Mouse (Mus musculus) ES-E14 (cell line): ENCODE data around the gene Lcp2. TPM values are rescaled to one million over a fixed set of nuclear protein-coding genes. Genes with fewer than 3 reads are reported as not detected.

ENCODE experiments used
- DNase-seq: peaks from one replicate; pipeline ENCODE4 v3.0.0-alpha.2; 2013; ENCODE audit warnings: low read depth, low spot score
- H3K27ac ChIP-seq: 2 replicates; pipeline ENCODE4 v1.5.1; 2012; ENCODE audit warnings: low read depth, mild to moderate bottlenecking, low read length, moderate library complexity, mixed read lengths; ENCODE audit not compliant: poor library complexity, insufficient read depth, severe bottlenecking
- H3K36me3 ChIP-seq: 2 replicates; pipeline ENCODE4 v1.6.1; 2012; ENCODE audit warnings: mild to moderate bottlenecking, low read length, moderate library complexity, mixed read lengths; ENCODE audit not compliant: control insufficient read depth, poor library complexity, insufficient read depth, severe bottlenecking
- H3K4me1 ChIP-seq, 2 experiments: fragments of 150-350 bp in 1 of 2; sonication (generic) in 1 of 2; 2 replicates each; pipeline ENCODE4 v1.6.1; 2012; ENCODE audit warnings: low read length in 2 of 2, mild to moderate bottlenecking in 1 of 2, mixed read lengths in 1 of 2; ENCODE audit not compliant: control insufficient read depth in 2 of 2, insufficient read depth in 2 of 2, poor library complexity in 1 of 2
- H3K4me3 ChIP-seq, 2 experiments: fragments of 150-350 bp in 1 of 2; sonication (generic) in 1 of 2; 2 replicates each; pipeline ENCODE4 v1.5.1; 2012; ENCODE audit warnings: low read length in 2 of 2, low read depth in 1 of 2, mild to moderate bottlenecking in 1 of 2, mixed read lengths in 1 of 2; ENCODE audit not compliant: insufficient read depth in 1 of 2, poor library complexity in 1 of 2, severe bottlenecking in 1 of 2
- H3K9ac ChIP-seq: 2 replicates; pipeline ENCODE4 v1.6.1; 2012; ENCODE audit warnings: low read depth, mild to moderate bottlenecking, low read length, mixed read lengths; ENCODE audit not compliant: poor library complexity, insufficient read depth, severe bottlenecking
- H3K9me3 ChIP-seq: fragments of 150-350 bp; sonication (generic); 2 replicates; pipeline ENCODE4 v1.6.1; 2012; ENCODE audit warnings: low read depth, mild to moderate bottlenecking, low read length; ENCODE audit not compliant: control insufficient read depth, insufficient read depth
- CHD2 ChIP-seq: IDR thresholded peaks from 2 replicates; pipeline ENCODE4 v1.6.1; 2014; ENCODE audit warnings: mild to moderate bottlenecking, low read depth, low read length, inconsistent platforms
- HCFC1 ChIP-seq: IDR thresholded peaks from 2 replicates; pipeline ENCODE4 v1.6.1; 2012; ENCODE audit warnings: low read length, inconsistent platforms, borderline replicate concordance; ENCODE audit not compliant: insufficient read depth
- MAFK ChIP-seq: IDR thresholded peaks from 2 replicates; pipeline ENCODE4 v1.6.1; 2014; ENCODE audit warnings: mild to moderate bottlenecking, low read depth, low read length, inconsistent platforms; ENCODE audit not compliant: insufficient read depth
- ZC3H11A ChIP-seq: IDR thresholded peaks from 2 replicates; pipeline ENCODE4 v1.6.1; 2012; ENCODE audit warnings: low read depth, mild to moderate bottlenecking, inconsistent platforms, low read length, borderline replicate concordance
- ZNF384 ChIP-seq: IDR thresholded peaks from 2 replicates; pipeline ENCODE4 v1.6.1; 2012; ENCODE audit warnings: low read depth, low read length, inconsistent platforms
- in situ Hi-C, 2 experiments: fragments of 600-800 bp; cut with MboI; formaldehyde crosslinking; loops; one replicate each; pipeline ENCODE4 v1.15.1; 2025; ENCODE audit warnings: low sequenced_read_pairs in 2 of 2, inconsistent platforms in 1 of 2; ENCODE audit not compliant: unreplicated experiment in 2 of 2
- total RNA-seq: library from RNA; depleted of rRNA; stranded (reverse); fragments of 300-350 nt; gene quantifications from 2 replicates; pipeline ENCODE4 v1.2.3, GENCODE M21; 2012

Gene Lcp2
- total RNA-seq, 1 experiment, result 0.09 TPM

GRCm38 (mm10) chr11:34058960-34059359, 12.2 kb downstream of the Lcp2 start:
- DNase-seq, result no peak
- H3K9me3 ChIP-seq, result no peaks in the 10 kb centered on the region
- H3K27ac ChIP-seq, result no peak overlapping the region
- H3K36me3 ChIP-seq, result no peaks in the 10 kb centered on the region
- in situ Hi-C loops, result no loop called here
- no peak overlapping the region for H3K9ac ChIP-seq
- no peak overlapping the region for H3K4me3 ChIP-seq
- peaks cover 0 to 3% of the 10 kb centered on the region in 2 experiments; a peak in 1 of 4 replicates for H3K4me1 ChIP-seq
- TF ChIP-seq CHD2 (no peak), ZC3H11A (no peak), HCFC1 (no peak), ZNF384 (no peak), MAFK (no peak)

GRCm38 (mm10) chr11:34061740-34062139, 15.0 kb downstream of the Lcp2 start:
- no peaks in the 10 kb centered on the region for H3K9me3 ChIP-seq
- no peak overlapping the region for H3K27ac ChIP-seq
- in situ Hi-C loops, result no loop called here

DNA sequence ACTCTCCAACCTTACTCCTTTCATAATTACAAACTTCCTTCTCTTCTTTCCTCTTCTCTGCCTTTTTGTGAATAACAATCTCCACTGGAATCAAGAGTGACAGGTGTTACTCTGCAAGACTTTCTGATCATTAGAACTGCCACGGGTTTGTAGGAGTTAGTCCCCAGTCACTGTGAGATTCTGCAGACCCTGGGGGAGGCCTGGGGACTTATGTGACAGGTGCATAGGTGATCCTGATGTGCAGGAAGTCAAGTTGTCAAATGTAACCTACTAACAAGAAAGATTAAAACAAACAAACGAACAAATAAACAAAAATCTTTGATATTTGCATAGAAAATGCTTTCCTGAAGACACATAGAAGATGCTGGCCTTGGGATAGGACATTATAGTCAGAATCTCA, 16.5 kb downstream of the Lcp2 start:
- H3K4me1 ChIP-seq, result peaks cover 0 to 3% of the 10 kb centered on the region in 2 experiments; a peak in 1 of 4 replicates
- no peak overlapping the region for H3K9ac ChIP-seq
- DNase-seq, result no peak
- H3K27ac ChIP-seq, result no peak overlapping the region
- TF ChIP-seq ZC3H11A (no peak), HCFC1 (no peak), CHD2 (no peak), MAFK (no peak), ZNF384 (no peak)
- no peak overlapping the region for H3K4me3 ChIP-seq
- no peaks in the 10 kb centered on the region for H3K36me3 ChIP-seq
- in situ Hi-C loops, result no loop called here
- no peaks in the 10 kb centered on the region for H3K9me3 ChIP-seq

More at GRCm38 (mm10) chr11:34061740-34062139, 15.0 kb downstream of the Lcp2 start:
- Histone ChIP-seq H3K4me1 (peaks cover 0 to 3% of the 10 kb centered on the region in 2 experiments; a peak in 1 of 4 replicates), H3K4me3 (no peak overlapping the region), H3K9ac (no peak overlapping the region), H3K36me3 (no peaks in the 10 kb centered on the region)
- TF ChIP-seq ZNF384 (no peak), MAFK (no peak), HCFC1 (no peak), CHD2 (no peak), ZC3H11A (no peak)
- no peak for DNase-seq

- no peak for DNase-seq
- Histone ChIP-seq H3K36me3 (no peaks in the 10 kb centered on the region), H3K9ac (no peak overlapping the region), H3K4me1 (peaks cover 0 to 3% of the 10 kb centered on the region in 2 experiments; a peak in 1 of 4 replicates), H3K27ac (no peak overlapping the region; the same call in 1 of the 2 replicates), H3K9me3 (no peaks in the 10 kb centered on the region), H3K4me3 (no peak overlapping the region)
- in situ Hi-C loops, result no loop called here
- TF ChIP-seq ZC3H11A, result no peak
- no peak for TF ChIP-seq HCFC1
- TF ChIP-seq CHD2, result no peak
- no peak for TF ChIP-seq ZNF384
- TF ChIP-seq MAFK, result no peak
Observed at GRCm38 (mm10) chr11:34063702-34064485, 17.2 kb downstream of the Lcp2 start.

DNA sequence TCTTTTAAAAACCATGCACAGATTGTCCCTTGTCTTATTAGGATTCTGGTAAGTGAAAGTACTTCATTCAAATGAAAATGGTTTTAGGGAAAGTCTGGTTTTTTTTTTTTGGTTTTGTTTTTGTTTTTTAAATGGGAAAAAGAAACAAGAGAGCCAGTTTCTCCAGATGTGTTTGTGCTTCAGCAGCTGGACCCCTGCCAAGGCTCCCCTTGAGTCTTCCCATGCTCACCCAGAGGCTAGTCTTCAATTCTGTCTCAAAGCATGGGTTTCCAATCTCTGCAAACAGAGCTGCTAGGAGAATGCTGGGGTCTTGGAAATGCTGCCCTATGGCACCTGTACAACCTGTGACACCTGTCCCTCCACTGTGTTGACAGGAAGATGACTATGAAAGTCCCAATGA, 23.9 kb downstream of the Lcp2 start:
- no peak for DNase-seq
- no peak for TF ChIP-seq MAFK
- TF ChIP-seq HCFC1, result no peak
- TF ChIP-seq CHD2, result no peak
- TF ChIP-seq ZNF384, result no peak
- TF ChIP-seq ZC3H11A, result no peak
- no peaks in the 10 kb centered on the region for H3K9me3 ChIP-seq
- in situ Hi-C loops, result no loop called here
- H3K4me1 ChIP-seq, result peaks cover 0 to 5% of the 10 kb centered on the region in 2 experiments; a peak in 1 of 4 replicates
- H3K36me3 ChIP-seq, result no peaks in the 10 kb centered on the region
- H3K4me3 ChIP-seq, result no peak overlapping the region
- no peak overlapping the region for H3K27ac ChIP-seq
- H3K9ac ChIP-seq, result no peak overlapping the region
